Mouse (Mus musculus) olfactory bulb, adult 2 months (tissue): ENCODE data around the gene Magi2.

Source experiments
- CTCF ChIP-seq: fragments of 200-500 bp; IDR thresholded peaks from 2 replicates; pipeline ENCODE4 v1.5.1; 2012; ENCODE audit warnings: low read depth, mild to moderate bottlenecking, low read length, moderate library complexity; ENCODE audit not compliant: insufficient read depth
- POLR2A ChIP-seq: fragments of 200-500 bp; IDR thresholded peaks from 2 replicates; pipeline ENCODE4 v1.6.1; 2012; ENCODE audit warnings: mild to moderate bottlenecking, low read depth, low read length, moderate library complexity; ENCODE audit not compliant: insufficient read depth

GRCm38 (mm10) chr5:20242496-20242895 is 1015.7 kb downstream of the Magi2 start:
- TF ChIP-seq POLR2A (no peak), CTCF (no peak)
